Mouse (Mus musculus): ENCODE measurements at regions not wholly inside any gene's neighbourhood (a gene's known extent, or its start where the extent isn't known, plus 50 kb on each side); places are given as distances from the start of the nearest gene placed in this dataset.

DNA sequence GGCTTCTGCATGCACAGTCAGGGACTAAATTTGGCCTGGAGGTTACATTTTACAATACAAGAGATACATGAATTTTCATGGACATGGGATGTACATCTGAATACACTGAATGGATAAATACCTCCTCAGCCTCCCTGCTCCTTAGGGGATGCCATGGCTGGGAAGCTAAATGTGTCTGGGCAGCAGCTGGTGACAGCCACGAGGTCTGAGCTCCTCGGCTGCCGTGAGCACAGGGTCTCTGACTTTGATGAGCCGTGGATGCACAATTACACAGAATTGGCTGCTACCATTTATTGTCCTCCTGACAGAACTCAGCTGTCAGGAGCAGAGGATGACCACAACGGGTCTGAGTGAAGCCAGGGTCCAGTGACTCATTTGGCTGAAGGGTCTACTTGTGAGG, 80.3 kb upstream of the Arhgap21 start:
- no peak for TF ChIP-seq CTCF (IDR thresholded peaks at IDR 0.05; ENCODE audit: low read depth)
- no peak for TF ChIP-seq EP300 (IDR thresholded peaks at IDR 0.05; ENCODE audit: low read depth)

Data from liver, postnatal 0 days (tissue).